In genomic region chr16:4558384-4558979, GRCm38 (mm10) we compare ENCODE assay signal across 8 mouse cellular contexts. TPM values are rescaled to one million over a fixed set of nuclear protein-coding genes. Genes with fewer than 3 reads are reported as not detected.
A peak's percentile ranks its signal among the peaks of the same experiment; 100 is the strongest.
DNase-seq lines count a peak whose midpoint lies in the region; ATAC-seq and TF ChIP-seq lines count a peak whose summit lies in the region.

No protein-coding gene starts in this region.

- H3K4me1 ChIP-seq in MEL (ENCODE audit: control insufficient read depth in 1 of 2, insufficient read depth in 2 of 2, low read length in 2 of 2) = peaks cover 2 to 27% of the 10 kb centered on the region in 2 experiments; a peak in 3 of 4 replicates
- peaks cover 20% of the 10 kb centered on the region for H3K4me1 ChIP-seq in forebrain, embryonic 16.5 days (replicated peaks; ENCODE audit: control insufficient read depth, insufficient read depth, low read length)
- no peaks in the 10 kb centered on the region; the same call in 1 of the 2 replicates for H3K4me1 ChIP-seq in lung, adult 2 months (ENCODE audit: control insufficient read depth, insufficient read depth, low read length)
- H3K4me1 ChIP-seq in neural tube, embryonic 15.5 days = peaks cover 26% of the 10 kb centered on the region

- H3K4me3 ChIP-seq in MEL (ENCODE audit: control insufficient read depth in 1 of 2, insufficient read depth in 1 of 2, low read depth in 2 of 2, low read length in 2 of 2) = peak overlapping the region; percentile 65 to 77
- H3K4me3 ChIP-seq in forebrain, embryonic 16.5 days (replicated peaks; ENCODE audit: low read length) = peak overlapping the region; percentile 70
- H3K4me3 ChIP-seq in layer of hippocampus, adult 2 months = peak overlapping the region; percentile 61
- H3K4me3 ChIP-seq in lung, adult 2 months (replicated peaks; ENCODE audit: extremely low read depth, low read depth, low read length) = peak overlapping the region; percentile 82
- H3K4me3 ChIP-seq in neural tube, embryonic 15.5 days (replicated peaks) = peak overlapping the region; percentile 73

- H3K9ac ChIP-seq in MEL (ENCODE audit: control insufficient read depth, low read depth, low read length, poor library complexity, severe bottlenecking) = peak overlapping the region; percentile 95
- H3K9ac ChIP-seq in forebrain, embryonic 16.5 days (replicated peaks; ENCODE audit: low read depth, low read length) = peak overlapping the region; percentile 76
- peak overlapping the region; percentile 72 for H3K9ac ChIP-seq in neural tube, embryonic 15.5 days (replicated peaks)

- TF ChIP-seq POLR2A in MEL (IDR thresholded peaks at IDR 0.05; ENCODE audit: control insufficient read depth in 1 of 2, insufficient read depth in 1 of 2, low read depth in 1 of 2, low read length in 2 of 2, poor library complexity in 1 of 2) = peak; percentile 60 to 83
- peak; percentile 86; the same call in 1 of the 2 replicates for TF ChIP-seq POLR2A in lung, adult 2 months (IDR thresholded peaks at IDR 0.05; ENCODE audit: borderline replicate concordance, extremely low read depth, low read depth, low read length)

- H3K79me2 ChIP-seq in MEL (ENCODE audit: control insufficient read depth, insufficient read depth, low read length, poor library complexity) = peaks cover 47% of the 10 kb centered on the region

- peak; percentile 95 for ATAC-seq in forebrain, embryonic 16.5 days
- ATAC-seq in neural tube, embryonic 15.5 days (ENCODE audit: low FRiP score) = peak; percentile 93

- TF ChIP-seq RAD21 in MEL (IDR thresholded peaks at IDR 0.05; ENCODE audit: low read depth, low read length) = no peak

- no peaks in the 10 kb centered on the region for H3K9me3 ChIP-seq in MEL (replicated peaks; ENCODE audit: insufficient read depth, low read length)
- H3K9me3 ChIP-seq in forebrain, embryonic 16.5 days (ENCODE audit: control insufficient read depth, low read length) = no peaks in the 10 kb centered on the region
- H3K9me3 ChIP-seq in neural tube, embryonic 15.5 days (replicated peaks) = no peaks in the 10 kb centered on the region

- TF ChIP-seq EP300 in MEL (IDR thresholded peaks at IDR 0.05; ENCODE audit: low read depth in 1 of 2, low read length in 2 of 2) = no peak

- no peaks in the 10 kb centered on the region for H3K27me3 ChIP-seq in MEL (ENCODE audit: control insufficient read depth in 1 of 2, insufficient read depth in 2 of 2, low read length in 2 of 2)
- H3K27me3 ChIP-seq in forebrain, embryonic 16.5 days (replicated peaks; ENCODE audit: control insufficient read depth, insufficient read depth, low read length) = no peaks in the 10 kb centered on the region
- H3K27me3 ChIP-seq in neural tube, embryonic 15.5 days (replicated peaks) = no peaks in the 10 kb centered on the region

- H3K36me3 ChIP-seq in MEL (ENCODE audit: control insufficient read depth in 1 of 2, insufficient read depth in 2 of 2, low read length in 2 of 2) = peaks cover 0 to 28% of the 10 kb centered on the region in 2 experiments; a peak in 2 of 4 replicates
- no peaks in the 10 kb centered on the region for H3K36me3 ChIP-seq in forebrain, embryonic 16.5 days (ENCODE audit: control insufficient read depth, insufficient read depth)
- no peaks in the 10 kb centered on the region for H3K36me3 ChIP-seq in neural tube, embryonic 15.5 days

- no peak for TF ChIP-seq CTCF in MEL (IDR thresholded peaks at IDR 0.05 in 2 of 3, conservative IDR thresholded peaks at IDR 0.05 in 1 of 3; ENCODE audit: control insufficient read depth in 1 of 3, insufficient read depth in 1 of 3, low read depth in 2 of 3, low read length in 3 of 3, poor library complexity in 1 of 3, severe bottlenecking in 1 of 3)
- no peak for TF ChIP-seq CTCF in layer of hippocampus, adult 2 months (conservative IDR thresholded peaks at IDR 0.05)
- no peak for TF ChIP-seq CTCF in lung, adult 2 months (IDR thresholded peaks at IDR 0.05; ENCODE audit: insufficient read depth, low read length)

- under 1% methylated on average over 38 of the region's 38 CpGs for WGBS in forebrain, embryonic 16.5 days
- under 1% methylated on average over 38 of the region's 38 CpGs for WGBS in lung, adult 2 months
- 1% methylated on average over 38 of the region's 38 CpGs for WGBS in neural tube, embryonic 15.5 days

- peak; percentile 96 for DNase-seq in MEL (ENCODE audit: low read depth, low spot score)
- DNase-seq in cerebellum, adult 18-20 months = peak; percentile 90 to 94
- DNase-seq in heart, postnatal 36 days = peak; percentile 87 to 90
- peak; percentile 88 to 94 for DNase-seq in layer of hippocampus, adult 2 months (ENCODE audit: low spot score in 2 of 2)
- DNase-seq in lung, adult 2 months = peak; percentile 87
- peak; percentile 89 for DNase-seq in testis, postnatal 10 days (ENCODE audit: low spot score)

- H3K27ac ChIP-seq in MEL (ENCODE audit: control insufficient read depth, low read depth, low read length) = peak overlapping the region; percentile 67
- H3K27ac ChIP-seq in forebrain, embryonic 16.5 days (ENCODE audit: low read length) = peak overlapping the region; percentile 93
- peak overlapping the region; percentile 95 for H3K27ac ChIP-seq in layer of hippocampus, adult 2 months
- peak overlapping the region; percentile 96 for H3K27ac ChIP-seq in neural tube, embryonic 15.5 days (replicated peaks)

- peak overlapping the region; percentile 90 for H3K4me2 ChIP-seq in forebrain, embryonic 16.5 days (ENCODE audit: low read length)
- peak overlapping the region; percentile 95 for H3K4me2 ChIP-seq in neural tube, embryonic 15.5 days

- intact Hi-C loops in heart, postnatal 36 days (cut with DNase I) = loop anchor here (5.0 to 10.0 kb wide), 2 partner anchors 229 to 484 kb away; partner anchors contain the start of gene Trap1

TF ChIP-seq in MEL, 35 proteins besides CTCF, POLR2A, EP300 and RAD21 (continues in another document):
- TF ChIP-seq KAT2A (conservative IDR thresholded peaks at IDR 0.05; ENCODE audit: low read depth, low read length) (peak; percentile 86), NELFE (IDR thresholded peaks at IDR 0.05; ENCODE audit: low read depth, low read length) (peak; percentile 85), ELF1 (IDR thresholded peaks at IDR 0.05; ENCODE audit: low read depth, low read length) (no peak), SMC3 (IDR thresholded peaks at IDR 0.05; ENCODE audit: low read depth, low read length) (no peak), MYC (IDR thresholded peaks at IDR 0.05; ENCODE audit: low read depth, low read length) (peak; percentile 58), UBTF (IDR thresholded peaks at IDR 0.05; ENCODE audit: borderline replicate concordance, insufficient read depth, low read depth, low read length) (no peak), HCFC1 (IDR thresholded peaks at IDR 0.05; ENCODE audit: low read depth, low read length) (peak; percentile 97), ZC3H11A (IDR thresholded peaks at IDR 0.05; ENCODE audit: low read depth, low read length) (no peak), USF1 (IDR thresholded peaks at IDR 0.05; ENCODE audit: low read depth, low read length) (no peak), E2F4 (IDR thresholded peaks at IDR 0.05; ENCODE audit: borderline replicate concordance, low read depth, low read length) (no peak), RCOR1 (IDR thresholded peaks at IDR 0.05; ENCODE audit: low read depth, low read length) (no peak), TBP (IDR thresholded peaks at IDR 0.05; ENCODE audit: low read depth, low read length) (peak; percentile 86), ETS1 (IDR thresholded peaks at IDR 0.05; ENCODE audit: low read depth, low read length) (no peak; the same call in 1 of the 2 replicates), USF2 (IDR thresholded peaks at IDR 0.05; ENCODE audit: borderline replicate concordance in 1 of 2, insufficient read depth in 1 of 2, low read depth in 1 of 2, low read length in 2 of 2) (no peak), MXI1 (IDR thresholded peaks at IDR 0.05; ENCODE audit: low read depth, low read length) (no peak), BHLHE40 (IDR thresholded peaks at IDR 0.05; ENCODE audit: borderline replicate concordance, low read depth, low read length) (no peak; the same call in 1 of the 2 replicates), MEF2A (IDR thresholded peaks at IDR 0.05; ENCODE audit: extremely low read depth, insufficient replicate concordance, low read depth, low read length, poor library complexity, severe bottlenecking) (0 out of 2 replicates have a peak, but pooled peaks have one; percentile 1), POLR2AphosphoS2 (IDR thresholded peaks at IDR 0.05; ENCODE audit: low read length) (peak; percentile 63; the same call in 1 of the 2 replicates), GATA1 (IDR thresholded peaks at IDR 0.05; ENCODE audit: low read depth, low read length) (no peak)

RNA-seq across cellular contexts. Expression of gene Tfap4, which starts 1.2 kb away (rescaled TPM):
- total RNA-seq in MEL (2012; rRNA removed) = 26.2 and 26.3 TPM in 2 replicates
- polyA plus RNA-seq in MEL (2012; ENCODE audit: insufficient read depth in 1 of 2, insufficient read length in 2 of 2, low read depth in 1 of 2, low replicate concordance in 2 of 2, missing spikeins in 1 of 2) = 100 to 1,000 TPM in 1 of 2 experiments, 10 to 100 TPM in 1; 40.3 to 217 TPM
- polyA plus RNA-seq in forebrain, embryonic 16.5 days (2015; fragmentation: Nextera tagmentation; extraction: Ambion mirVana) = 13.2 and 14.9 TPM in 2 replicates
- 1 to 10 TPM; 4.4 to 4.6 TPM for total RNA-seq in heart, postnatal 36 days (2021)
- total RNA-seq in layer of hippocampus, adult 2 months (2021) = 1 to 10 TPM; 5.3 to 6.8 TPM
- 6.0 and 6.9 TPM in 2 replicates for polyA plus RNA-seq in lung, adult 2 months (2012; rRNA removed)
- 8.6 and 12.3 TPM in 2 replicates for polyA plus RNA-seq in neural tube, embryonic 15.5 days (2015; fragmentation: Nextera tagmentation; extraction: Ambion mirVana)

RNA-seq across cellular contexts. Expression of gene Srl, which starts 16.9 kb away (rescaled TPM):
- total RNA-seq in MEL (2012; rRNA removed) = 14.6 and 18.8 TPM in 2 replicates
- polyA plus RNA-seq in MEL (2012; ENCODE audit: insufficient read depth in 1 of 2, insufficient read length in 2 of 2, low read depth in 1 of 2, low replicate concordance in 2 of 2, missing spikeins in 1 of 2) = 10 to 100 TPM in 1 of 2 experiments, not detected in 1; 15.3 TPM
- polyA plus RNA-seq in forebrain, embryonic 16.5 days (2015; fragmentation: Nextera tagmentation; extraction: Ambion mirVana) = 45.2 and 48.8 TPM in 2 replicates
- 1,000 to 10,000 TPM in 1 of 2 experiments, 100 to 1,000 TPM in 1; 873 to 1,040 TPM for total RNA-seq in heart, postnatal 36 days (2021)
- 10 to 100 TPM; 13.2 to 14.9 TPM for total RNA-seq in layer of hippocampus, adult 2 months (2021)
- 3.6 and 12.6 TPM in 2 replicates for polyA plus RNA-seq in lung, adult 2 months (2012; rRNA removed)
- 22.4 and 26.3 TPM in 2 replicates for polyA plus RNA-seq in neural tube, embryonic 15.5 days (2015; fragmentation: Nextera tagmentation; extraction: Ambion mirVana)

RNA-seq across cellular contexts. Expression of gene Glis2, which starts 36.0 kb away (rescaled TPM):
- total RNA-seq in MEL (2012; rRNA removed) = 0.42 and 0.62 TPM in 2 replicates
- 1 to 10 TPM in 1 of 2 experiments, not detected in 1; 5.0 TPM for polyA plus RNA-seq in MEL (2012; ENCODE audit: insufficient read depth in 1 of 2, insufficient read length in 2 of 2, low read depth in 1 of 2, low replicate concordance in 2 of 2, missing spikeins in 1 of 2)
- polyA plus RNA-seq in forebrain, embryonic 16.5 days (2015; fragmentation: Nextera tagmentation; extraction: Ambion mirVana) = 10.8 and 12.1 TPM in 2 replicates
- 10 to 100 TPM; 16.0 to 16.7 TPM for total RNA-seq in heart, postnatal 36 days (2021)
- total RNA-seq in layer of hippocampus, adult 2 months (2021) = 10 to 100 TPM; 11.0 to 13.9 TPM
- polyA plus RNA-seq in lung, adult 2 months (2012; rRNA removed) = 66.5 and 76.4 TPM in 2 replicates
- 17.2 and 18.7 TPM in 2 replicates for polyA plus RNA-seq in neural tube, embryonic 15.5 days (2015; fragmentation: Nextera tagmentation; extraction: Ambion mirVana)

Comparison
In these comparisons a context has a peak if more than half of its experiments do, and no peak if none do; other contexts are left out.
1. Peak in every context shown above with its lines: DNase-seq, ATAC-seq, H3K4me3 ChIP-seq and H3K27ac ChIP-seq.